Mouse (Mus musculus) heart, postnatal 0 days (tissue): ENCODE data around the gene Slbp.

ENCODE experiments used
- CTCF ChIP-seq: IDR thresholded peaks from 2 replicates; pipeline ENCODE4 v1.5.1; 2016; ENCODE audit warnings: antibody characterized with exemption, control low read depth, low read depth
- EP300 ChIP-seq: IDR thresholded peaks from 2 replicates; pipeline ENCODE4 v1.6.1; 2016; ENCODE audit warnings: antibody characterized with exemption, low read depth

DNA sequence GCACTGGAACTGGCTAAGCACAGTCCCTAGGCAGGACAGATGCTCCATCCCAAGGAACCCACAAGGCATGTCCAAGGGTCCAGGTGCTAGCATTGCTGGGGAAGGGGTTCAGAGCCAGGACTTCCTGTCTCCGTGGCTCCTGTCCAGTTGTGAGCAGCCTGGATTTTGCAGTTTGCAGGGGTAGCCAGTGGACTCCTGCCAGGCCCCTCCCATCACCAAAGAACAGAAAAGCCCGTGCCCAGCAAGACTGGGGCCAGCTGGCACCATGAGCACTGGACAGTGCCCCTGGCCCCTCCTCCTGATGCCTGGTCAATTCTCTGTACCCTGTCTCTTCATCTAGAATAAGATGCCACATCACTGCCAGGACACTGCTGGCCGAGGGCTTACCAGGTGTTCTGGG lies 64.3 kb downstream of the Slbp start:
- no peak for TF ChIP-seq CTCF
- no peak for TF ChIP-seq EP300
